Mouse (Mus musculus) NIH3T3 (cell line): ENCODE data around the gene Macrod2.

ENCODE experiments used
- DNase-seq: peaks from one replicate; pipeline ENCODE4 v3.0.0-alpha.2; 2012; ENCODE audit warnings: low read depth

The Macrod2 gene

GRCm38 (mm10) chr2:142024534-142025155 lies 1629.5 kb downstream of the Macrod2 start:
- DNase-seq, result no peak

- DNase-seq, result no peak
These were observed 1631.6 kb downstream of the Macrod2 start for GRCm38 (mm10) chr2:142026721-142027120.

- DNase-seq, result no peak
These were observed 1635.9 kb downstream of the Macrod2 start for GRCm38 (mm10) chr2:142030756-142031646.

GRCm38 (mm10) chr2:142055576-142055975 lies 1660.5 kb downstream of the Macrod2 start:
- DNase-seq, result no peak

GRCm38 (mm10) chr2:142057889-142058750 lies 1663.0 kb downstream of the Macrod2 start:
- DNase-seq, result no peak

GRCm38 (mm10) chr2:142058751-142059090 lies 1663.6 kb downstream of the Macrod2 start:
- no peak for DNase-seq

GRCm38 (mm10) chr2:142108947-142109346 lies 1713.8 kb downstream of the Macrod2 start:
- DNase-seq, result no peak

GRCm38 (mm10) chr2:142116623-142117022 lies 1721.5 kb downstream of the Macrod2 start:
- DNase-seq, result no peak

- DNase-seq, result no peak
These were observed 1733.0 kb downstream of the Macrod2 start for GRCm38 (mm10) chr2:142128109-142128508.

- no peak for DNase-seq
These were observed 1734.1 kb downstream of the Macrod2 start for GRCm38 (mm10) chr2:142129166-142129565.

- DNase-seq, result no peak
These were observed 1754.2 kb downstream of the Macrod2 start for GRCm38 (mm10) chr2:142149310-142149709.

- no peak for DNase-seq
These were observed 1768.6 kb downstream of the Macrod2 start for GRCm38 (mm10) chr2:142163506-142164275.

- DNase-seq, result no peak
These were observed 1774.5 kb downstream of the Macrod2 start for GRCm38 (mm10) chr2:142169649-142170048.

- no peak for DNase-seq
These were observed 1777.6 kb downstream of the Macrod2 start for GRCm38 (mm10) chr2:142172706-142173105.

- DNase-seq, result no peak
These were observed 1778.9 kb downstream of the Macrod2 start for GRCm38 (mm10) chr2:142174039-142174438.

- no peak for DNase-seq
These were observed 1791.8 kb downstream of the Macrod2 start for GRCm38 (mm10) chr2:142186922-142187321.

GRCm38 (mm10) chr2:142187428-142187827 lies 1792.3 kb downstream of the Macrod2 start:
- no peak for DNase-seq

- no peak for DNase-seq
These were observed 1822.3 kb downstream of the Macrod2 start for GRCm38 (mm10) chr2:142217371-142217770.

- no peak for DNase-seq
These were observed 1827.2 kb downstream of the Macrod2 start for GRCm38 (mm10) chr2:142222137-142222921.

GRCm38 (mm10) chr2:142222926-142223325 lies 1827.8 kb downstream of the Macrod2 start:
- DNase-seq, result no peak
